9 mouse cellular contexts compared by ENCODE assay signal in the genomic region with DNA sequence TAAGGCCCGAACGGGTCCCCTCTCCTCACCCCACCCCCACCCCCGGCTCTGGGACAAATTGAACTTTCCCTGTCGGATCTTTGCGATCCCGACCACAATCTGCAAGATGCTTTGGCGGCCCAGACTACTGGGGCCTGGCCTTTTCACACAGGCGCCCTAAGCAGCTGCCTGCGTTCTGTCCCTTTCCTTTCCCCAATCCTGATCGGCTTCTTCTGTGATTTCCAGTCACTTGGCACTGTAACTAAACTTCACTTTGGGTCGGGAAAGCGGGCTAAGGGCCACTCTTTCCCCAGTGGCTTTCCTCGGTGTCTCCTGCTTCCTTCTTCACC. TPM values are rescaled to one million over a fixed set of nuclear protein-coding genes. Genes with fewer than 3 reads are reported as not detected.
DNase-seq lines count a peak whose midpoint lies in the region; ATAC-seq lines count a peak whose summit lies in the region.
"Had no signal": no experiment of that assay in that cellular context is flagged by ENCODE, and none has a peak within 500 bp of the region (broad histone marks: within the 10 kb centered on the region; RNA-seq: fewer than 3 reads in every experiment).

No protein-coding gene starts in this region.

- H3K4me3 ChIP-seq in kidney, embryonic 14.5 days (ENCODE audit: low read length): peak overlapping the region; percentile 81
- peak overlapping the region; percentile 66 for H3K4me3 ChIP-seq in hindbrain, embryonic 10.5 days
- peak overlapping the region; percentile 96 for H3K4me3 ChIP-seq in midbrain, embryonic 10.5 days

- no peaks in the 10 kb centered on the region for H3K27me3 ChIP-seq in kidney, embryonic 14.5 days (ENCODE audit: control insufficient read depth, insufficient read depth, low read length)
- H3K27me3 ChIP-seq in hindbrain, embryonic 10.5 days (ENCODE audit: insufficient read depth, poor library complexity, severe bottlenecking): no peaks in the 10 kb centered on the region
- no peaks in the 10 kb centered on the region for H3K27me3 ChIP-seq in midbrain, embryonic 10.5 days (ENCODE audit: low read depth, poor library complexity, severe bottlenecking)
- H3K27me3 ChIP-seq: Patski had no signal

- H3K36me3 ChIP-seq in kidney, embryonic 14.5 days (ENCODE audit: control insufficient read depth, insufficient read depth, low read length): peaks cover 26% of the 10 kb centered on the region
- peaks cover 27% of the 10 kb centered on the region for H3K36me3 ChIP-seq in hindbrain, embryonic 10.5 days
- peaks cover 20% of the 10 kb centered on the region for H3K36me3 ChIP-seq in midbrain, embryonic 10.5 days

- H3K4me2 ChIP-seq in kidney, embryonic 14.5 days (replicated peaks; ENCODE audit: low read depth, low read length): peak overlapping the region; percentile 70

- no peaks in the 10 kb centered on the region for H3K9me3 ChIP-seq in kidney, embryonic 14.5 days (ENCODE audit: control insufficient read depth, low read length)
- H3K9me3 ChIP-seq in hindbrain, embryonic 10.5 days: no peaks in the 10 kb centered on the region
- H3K9me3 ChIP-seq in midbrain, embryonic 10.5 days (replicated peaks): no peaks in the 10 kb centered on the region

- 1% methylated on average over 13 of the region's 13 CpGs for WGBS in kidney, embryonic 14.5 days
- under 1% methylated on average over 13 of the region's 13 CpGs for WGBS in hindbrain, embryonic 10.5 days
- WGBS in midbrain, embryonic 10.5 days: 0% methylated on average over 13 of the region's 13 CpGs

- DNase-seq in kidney, adult 9 months: no peak
- DNase-seq in adipocyte (ENCODE audit: low spot score): peak; percentile 63
- DNase-seq in hindbrain, embryonic 10.5 days (ENCODE audit: low spot score): no peak
- no peak for DNase-seq in midbrain, embryonic 10.5 days (ENCODE audit: low spot score)
- DNase-seq in layer of hippocampus, adult 11-12 months (ENCODE audit: low spot score): no peak
- no peak for DNase-seq in adrenal gland, adult 2 months
- DNase-seq in retina, embryonic 14.5 days (ENCODE audit: low spot score): no peak

- H3K9ac ChIP-seq in kidney, embryonic 14.5 days (ENCODE audit: low read depth, low read length): peak overlapping the region; percentile 90

- peak overlapping the region; percentile 95 for H3K27ac ChIP-seq in kidney, embryonic 14.5 days (ENCODE audit: low read depth, low read length)
- peak overlapping the region; percentile 90 for H3K27ac ChIP-seq in hindbrain, embryonic 10.5 days
- peak overlapping the region; percentile 95 for H3K27ac ChIP-seq in midbrain, embryonic 10.5 days (replicated peaks)

- ATAC-seq in kidney, embryonic 14.5 days (ENCODE audit: low FRiP score, low TSS enrichment): no peak

- peaks cover 34% of the 10 kb centered on the region for H3K4me1 ChIP-seq in kidney, embryonic 14.5 days (ENCODE audit: control insufficient read depth, insufficient read depth, low read length)
- peaks cover 50% of the 10 kb centered on the region for H3K4me1 ChIP-seq in hindbrain, embryonic 10.5 days (replicated peaks)
- peaks cover 59% of the 10 kb centered on the region for H3K4me1 ChIP-seq in midbrain, embryonic 10.5 days

RNA-seq across cellular contexts. Expression of gene Bysl, which starts 17.5 kb away (rescaled TPM):
- 19.5 and 24.4 TPM in 2 replicates for polyA plus RNA-seq in kidney, embryonic 14.5 days (2014; fragmentation: Nextera tagmentation; extraction: Ambion mirVana)
- 39.0 and 40.6 TPM in 2 replicates for polyA plus RNA-seq in hindbrain, embryonic 10.5 days (2016; fragmentation: Nextera tagmentation; extraction: Ambion mirVana)
- 41.2 and 41.9 TPM in 2 replicates for polyA plus RNA-seq in midbrain, embryonic 10.5 days (2016; fragmentation: Nextera tagmentation; extraction: Ambion mirVana)
- 10 to 100 TPM; 17.6 to 22.5 TPM for total RNA-seq in adrenal gland, adult 2 months (2021)
- polyA plus RNA-seq in adrenal gland, adult 2 months (2012; rRNA removed): 9.4 and 11.7 TPM in 2 replicates

RNA-seq across cellular contexts. Expression of gene Med20, which starts 17.6 kb away (rescaled TPM):
- polyA plus RNA-seq in kidney, embryonic 14.5 days (2014; fragmentation: Nextera tagmentation; extraction: Ambion mirVana): 39.1 and 48.0 TPM in 2 replicates
- polyA plus RNA-seq in hindbrain, embryonic 10.5 days (2016; fragmentation: Nextera tagmentation; extraction: Ambion mirVana): 41.2 and 45.9 TPM in 2 replicates
- 43.2 and 45.9 TPM in 2 replicates for polyA plus RNA-seq in midbrain, embryonic 10.5 days (2016; fragmentation: Nextera tagmentation; extraction: Ambion mirVana)
- 10 to 100 TPM; 32.9 to 40.6 TPM for total RNA-seq in adrenal gland, adult 2 months (2021)
- 15.2 and 17.4 TPM in 2 replicates for polyA plus RNA-seq in adrenal gland, adult 2 months (2012; rRNA removed)

RNA-seq across cellular contexts. Expression of gene Gm20517, which starts 17.6 kb away (rescaled TPM):
- 1.6 and 4.2 TPM in 2 replicates for polyA plus RNA-seq in kidney, embryonic 14.5 days (2014; fragmentation: Nextera tagmentation; extraction: Ambion mirVana)
- polyA plus RNA-seq in hindbrain, embryonic 10.5 days (2016; fragmentation: Nextera tagmentation; extraction: Ambion mirVana): 1.9 and 2.1 TPM in 2 replicates
- 1.4 and 2.2 TPM in 2 replicates for polyA plus RNA-seq in midbrain, embryonic 10.5 days (2016; fragmentation: Nextera tagmentation; extraction: Ambion mirVana)
- total RNA-seq in adrenal gland, adult 2 months (2021): 1 to 10 TPM; 2.1 to 2.8 TPM
- polyA plus RNA-seq in adrenal gland, adult 2 months (2012; rRNA removed): 1.8 and 3.1 TPM in 2 replicates

RNA-seq across cellular contexts. Expression of gene Usp49, which starts 36.7 kb away (rescaled TPM):
- 6.6 and 8.1 TPM in 2 replicates for polyA plus RNA-seq in kidney, embryonic 14.5 days (2014; fragmentation: Nextera tagmentation; extraction: Ambion mirVana)
- polyA plus RNA-seq in hindbrain, embryonic 10.5 days (2016; fragmentation: Nextera tagmentation; extraction: Ambion mirVana): 6.7 and 8.4 TPM in 2 replicates
- polyA plus RNA-seq in midbrain, embryonic 10.5 days (2016; fragmentation: Nextera tagmentation; extraction: Ambion mirVana): 4.9 and 7.3 TPM in 2 replicates
- 1 to 10 TPM; 4.6 to 4.8 TPM for total RNA-seq in adrenal gland, adult 2 months (2021)
- polyA plus RNA-seq in adrenal gland, adult 2 months (2012; rRNA removed): 5.4 and 6.6 TPM in 2 replicates
